Mouse (Mus musculus): Measurements from ENCODE around the gene Cuedc1.

The Cuedc1 gene

DNA sequence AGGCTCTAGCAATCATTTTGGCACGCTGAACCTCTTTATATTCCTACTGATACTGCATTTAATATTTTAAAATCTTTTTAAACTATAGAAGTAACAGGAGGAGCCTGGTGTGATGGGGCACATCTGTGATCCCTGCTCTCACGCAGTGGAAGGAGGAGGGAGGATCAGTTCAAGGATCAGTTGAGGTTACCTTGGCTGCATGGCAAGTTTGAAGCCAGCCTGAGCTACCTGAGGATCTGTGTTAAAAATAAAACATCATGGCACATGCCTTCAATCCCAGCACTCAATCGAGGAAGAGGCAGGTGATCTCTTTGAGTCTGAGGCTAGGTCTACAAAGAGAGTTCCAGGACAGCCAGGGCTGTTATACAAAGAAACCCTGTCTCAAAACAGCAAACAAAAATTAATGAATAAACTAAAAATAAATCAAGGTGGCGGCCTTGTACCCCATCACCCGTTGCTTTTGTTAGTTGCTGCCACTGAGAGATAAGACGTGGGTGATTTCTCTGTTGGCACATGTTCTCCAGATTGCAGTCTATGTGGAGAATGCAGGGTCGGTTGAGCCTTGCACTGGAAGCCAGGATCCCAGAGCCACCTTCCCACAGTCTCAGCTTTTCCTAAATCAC, 50.3 kb downstream of the Cuedc1 start:
- DNase-seq (ENCODE audit: low read depth) = no peak

DNA sequence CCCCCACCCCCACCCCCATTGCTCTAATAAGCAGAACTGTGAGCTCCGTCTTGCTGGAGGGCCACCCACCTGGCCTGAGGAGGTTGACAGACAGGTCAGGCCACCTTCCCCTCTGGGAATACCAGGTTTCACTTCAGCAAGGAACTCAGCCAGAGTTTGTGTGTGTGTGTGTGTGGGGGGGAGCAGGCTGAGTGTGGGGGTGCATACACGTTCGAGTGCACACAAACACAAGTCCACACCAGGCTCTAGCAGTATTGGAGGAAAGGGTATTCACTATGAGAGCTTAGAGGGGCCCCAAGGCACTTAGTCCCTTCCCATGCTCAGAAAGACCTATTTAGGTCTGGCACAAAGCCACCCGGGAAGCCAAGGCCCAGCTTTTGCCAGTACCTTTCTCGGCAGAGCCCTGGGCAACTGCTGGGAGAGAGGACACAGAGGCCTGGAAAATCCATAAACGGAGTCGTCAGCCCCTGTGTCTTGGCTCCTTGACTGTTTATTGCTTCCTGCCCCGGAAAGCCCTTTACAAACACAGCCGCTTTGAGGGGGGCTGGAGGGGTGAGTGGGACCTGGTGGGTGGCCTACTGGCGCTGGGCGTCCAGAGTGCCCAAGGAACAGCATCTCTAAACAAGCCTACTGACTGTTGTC, 50.9 kb downstream of the Cuedc1 start:
- no peak for DNase-seq (ENCODE audit: low read depth)

DNA sequence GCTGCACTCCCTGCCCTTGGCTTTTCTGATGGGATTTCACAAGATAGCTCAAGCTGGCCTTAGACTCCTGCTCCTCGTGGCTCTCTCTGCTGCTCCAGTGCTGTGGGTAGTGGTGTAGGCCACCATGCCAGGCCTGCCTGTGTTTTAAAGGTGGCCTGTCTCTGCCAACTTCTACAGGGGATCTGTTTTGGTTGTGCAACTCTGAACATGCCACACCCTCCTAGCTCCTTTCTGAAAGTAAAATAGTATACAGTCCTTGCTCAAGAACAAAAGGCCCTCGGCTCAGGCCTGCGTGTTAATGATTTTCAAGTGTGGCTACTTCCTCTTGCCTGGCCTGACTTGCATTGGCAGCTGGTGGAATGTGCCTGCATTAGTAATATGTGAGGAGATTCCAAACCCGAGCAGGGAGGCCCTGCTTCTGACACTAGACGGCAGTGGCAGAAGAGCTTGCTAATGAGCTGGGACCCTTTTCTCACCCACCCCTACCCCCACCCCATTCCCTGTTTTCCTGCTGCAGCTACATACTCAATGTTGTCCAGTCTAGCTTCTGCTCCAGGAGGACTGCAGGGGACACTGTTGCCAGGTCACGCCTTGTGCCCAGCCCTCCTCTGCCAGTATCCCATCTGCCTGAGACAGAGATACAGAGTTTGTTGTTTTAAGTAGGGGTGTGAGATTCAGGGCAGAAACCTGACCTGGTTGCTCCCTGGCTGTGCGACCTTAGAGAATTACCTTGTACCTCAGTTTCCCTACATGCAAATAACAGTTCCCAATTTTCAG, 53.7 kb downstream of the Cuedc1 start:
- peak; percentile 59 for DNase-seq (ENCODE audit: low read depth)

DNA sequence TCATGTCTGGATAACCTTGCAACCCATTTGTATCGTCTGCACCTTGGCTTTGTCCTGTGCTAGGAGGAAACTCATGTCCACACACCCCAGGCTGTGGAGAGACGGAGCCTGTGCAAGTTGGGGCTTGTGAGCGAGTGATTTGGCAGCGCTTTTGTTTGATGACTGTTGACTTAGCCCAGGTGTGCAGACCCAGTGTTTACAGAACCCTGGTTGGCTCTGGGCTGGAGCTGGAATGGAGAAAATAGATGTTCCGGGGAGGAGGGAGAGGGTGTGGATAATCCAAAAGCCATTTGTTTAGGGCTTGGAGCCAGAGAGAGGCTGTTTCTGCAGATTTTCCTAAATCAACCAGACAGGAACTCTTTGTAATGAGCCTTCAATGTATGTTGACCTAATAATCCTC, 56.0 kb downstream of the Cuedc1 start:
- DNase-seq (ENCODE audit: low read depth) = peak; percentile 28

DNA sequence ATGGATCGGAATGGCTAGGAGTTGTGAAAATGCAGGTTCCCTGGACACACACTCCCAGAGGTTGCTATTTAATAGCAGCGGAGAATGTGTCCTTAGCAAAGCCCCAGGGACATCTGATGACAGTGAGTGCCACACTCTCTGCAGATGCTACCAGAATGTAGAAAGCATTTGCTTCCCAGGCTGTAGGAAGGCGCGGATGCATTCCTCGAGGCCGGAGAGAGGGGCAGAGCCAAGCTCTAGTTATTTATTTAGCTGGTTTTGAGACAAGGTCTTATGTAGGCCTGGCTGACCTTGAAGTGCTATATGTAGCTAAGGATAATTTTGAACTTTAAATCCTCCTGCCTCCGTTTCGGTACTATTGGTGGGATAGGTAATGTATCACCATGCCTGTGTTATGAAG, 56.6 kb downstream of the Cuedc1 start:
- no peak for DNase-seq (ENCODE audit: low read depth)

DNA sequence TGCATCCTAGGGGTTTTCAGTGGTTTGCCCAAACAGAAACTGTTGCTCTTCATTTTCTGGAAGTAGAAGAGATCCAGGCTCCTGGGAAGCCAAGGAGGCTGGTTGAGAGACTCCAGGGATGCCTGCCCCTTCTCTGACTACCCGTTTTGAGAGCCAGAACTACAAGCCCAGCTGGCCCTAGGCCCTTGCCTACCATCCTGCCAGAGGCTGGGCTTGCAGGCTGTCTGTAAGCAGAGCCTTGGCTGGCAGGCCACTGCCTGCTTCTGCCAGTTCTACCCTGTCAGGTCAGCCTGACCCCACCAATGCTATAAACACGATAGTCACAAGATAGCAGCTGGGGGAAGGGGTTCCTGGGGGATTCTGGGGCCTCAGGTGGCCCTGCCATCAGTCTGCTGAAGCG, 57.6 kb downstream of the Cuedc1 start:
- DNase-seq (ENCODE audit: low read depth) = peak; percentile 40

DNA sequence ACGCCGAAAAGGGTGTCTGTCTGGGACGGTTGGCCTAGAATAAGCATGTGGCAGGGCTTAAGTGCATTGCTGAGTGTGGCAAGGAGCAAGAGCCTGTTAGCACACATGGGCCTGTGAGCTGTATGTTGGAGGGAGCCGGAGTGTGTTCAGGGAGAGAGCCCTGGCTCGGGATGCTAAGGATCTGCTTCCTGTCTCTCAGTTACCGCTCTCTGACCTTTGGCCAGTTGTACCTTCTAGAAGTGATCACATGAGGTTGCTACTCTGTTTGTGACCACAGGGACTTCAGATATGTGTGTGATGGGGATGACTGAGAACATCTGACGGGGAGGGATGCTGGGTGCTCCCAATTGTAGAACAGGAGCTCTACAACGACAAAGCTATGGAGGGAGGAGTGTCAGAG, 58.1 kb downstream of the Cuedc1 start:
- DNase-seq (ENCODE audit: low read depth) = no peak

DNA sequence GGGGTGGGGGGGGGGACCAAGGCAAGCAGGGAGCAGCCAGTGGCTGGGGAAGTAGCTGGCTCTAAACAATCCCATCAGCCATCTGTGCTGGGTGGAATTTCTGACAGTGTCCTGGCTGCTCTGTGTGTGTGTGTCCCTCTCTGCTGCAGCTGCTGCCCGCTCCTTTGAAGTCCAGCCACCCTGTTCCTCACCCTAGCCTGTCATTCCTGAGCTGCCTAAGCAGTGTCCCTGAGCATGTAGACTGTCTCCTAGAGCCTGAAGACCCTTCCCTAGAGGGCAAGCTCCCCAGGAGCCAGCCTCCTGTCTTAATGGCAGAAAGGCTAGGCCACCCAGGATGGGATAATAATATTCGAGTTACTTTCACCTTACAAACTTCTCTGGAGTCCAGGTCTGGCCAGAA, 58.5 kb downstream of the Cuedc1 start:
- DNase-seq (ENCODE audit: low read depth) = no peak

DNA sequence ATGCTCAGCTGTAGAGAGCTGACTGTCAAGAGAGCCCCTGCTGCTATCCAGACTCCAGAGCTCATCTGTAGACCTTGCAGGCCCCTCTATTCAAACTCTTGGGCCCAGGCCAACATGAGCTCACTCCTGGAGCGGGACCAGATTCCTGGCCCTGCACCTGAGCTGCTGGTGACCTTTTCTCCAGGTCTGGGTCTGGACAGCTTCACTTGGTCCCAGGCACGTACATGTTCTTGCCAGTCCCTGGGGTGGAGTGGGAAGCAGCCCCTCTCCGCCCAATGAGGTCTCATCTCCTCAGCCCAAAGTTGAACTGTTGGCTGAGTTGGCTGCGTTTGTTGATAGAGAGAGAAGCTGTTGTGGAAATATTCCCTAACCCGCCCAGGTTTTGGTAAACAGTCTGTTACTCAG, 61.0 kb downstream of the Cuedc1 start:
- DNase-seq (ENCODE audit: low read depth) = no peak

DNA sequence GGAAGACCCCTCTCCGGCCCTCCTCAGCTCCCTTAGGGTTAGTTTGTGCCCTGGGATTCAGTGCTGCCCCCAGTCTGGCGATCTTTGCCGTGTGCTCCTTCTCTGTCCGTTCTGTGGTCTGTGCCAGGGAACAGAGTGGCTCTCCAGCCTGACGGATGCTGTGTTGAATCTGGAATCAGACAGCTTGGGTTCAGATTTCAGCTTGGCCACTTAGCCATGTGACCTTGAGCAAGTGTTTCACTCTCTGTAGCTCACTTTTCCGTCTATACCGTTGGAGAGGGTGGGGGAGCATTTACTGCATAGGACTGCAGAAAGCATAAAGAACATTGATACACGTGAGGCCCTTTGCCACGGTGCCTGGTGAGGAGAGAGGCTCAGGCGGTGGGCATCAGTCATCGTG, 61.5 kb downstream of the Cuedc1 start:
- DNase-seq (ENCODE audit: low read depth) = no peak

DNA sequence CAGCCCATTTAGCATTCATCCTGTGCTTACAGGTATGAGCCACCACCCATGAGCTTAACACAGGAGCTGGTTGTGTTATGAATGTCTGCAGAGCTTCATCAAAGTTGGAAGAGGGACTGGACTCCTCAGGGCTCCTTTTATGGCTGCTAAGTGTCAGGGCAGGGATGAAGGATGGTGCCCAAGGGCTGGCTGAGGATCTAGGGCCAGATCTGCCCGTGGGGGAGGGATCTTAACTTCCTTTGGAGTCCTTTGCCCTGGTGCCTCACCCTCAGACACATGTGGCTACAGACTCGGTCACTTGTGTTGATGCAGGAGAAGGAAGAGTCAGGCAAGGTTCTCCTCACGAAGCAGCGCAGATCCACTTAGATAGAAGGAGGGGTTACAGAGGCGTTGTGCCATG, 62.5 kb downstream of the Cuedc1 start:
- no peak for DNase-seq (ENCODE audit: low read depth)

DNA sequence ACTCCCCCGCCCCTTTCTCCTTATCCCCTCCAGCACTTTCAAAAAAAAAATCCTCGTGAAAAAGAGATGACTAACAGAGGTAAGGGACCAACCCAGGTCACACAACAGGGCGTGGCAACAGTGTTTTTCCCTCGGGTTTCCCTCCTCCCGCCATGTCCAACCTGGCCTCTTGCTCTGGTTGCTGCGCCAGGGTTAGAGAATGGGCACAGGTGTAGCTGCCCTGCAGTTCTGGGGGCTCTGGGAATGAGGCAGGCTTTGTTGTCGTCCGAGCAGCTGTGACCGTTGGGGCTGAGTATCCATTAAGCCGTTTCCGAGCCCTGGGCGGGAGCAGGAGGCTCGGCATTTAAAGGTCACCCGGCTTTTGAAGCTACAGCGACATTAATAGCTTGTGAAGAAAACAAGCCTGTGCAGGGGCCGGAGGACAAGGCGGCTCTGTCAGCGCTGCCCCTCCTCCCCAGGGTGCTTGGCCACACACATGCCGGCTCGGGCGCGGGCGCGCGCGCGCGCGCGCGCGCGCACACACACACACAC, 63.3 kb downstream of the Cuedc1 start:
- DNase-seq (ENCODE audit: low read depth) = peak; percentile 58

DNA sequence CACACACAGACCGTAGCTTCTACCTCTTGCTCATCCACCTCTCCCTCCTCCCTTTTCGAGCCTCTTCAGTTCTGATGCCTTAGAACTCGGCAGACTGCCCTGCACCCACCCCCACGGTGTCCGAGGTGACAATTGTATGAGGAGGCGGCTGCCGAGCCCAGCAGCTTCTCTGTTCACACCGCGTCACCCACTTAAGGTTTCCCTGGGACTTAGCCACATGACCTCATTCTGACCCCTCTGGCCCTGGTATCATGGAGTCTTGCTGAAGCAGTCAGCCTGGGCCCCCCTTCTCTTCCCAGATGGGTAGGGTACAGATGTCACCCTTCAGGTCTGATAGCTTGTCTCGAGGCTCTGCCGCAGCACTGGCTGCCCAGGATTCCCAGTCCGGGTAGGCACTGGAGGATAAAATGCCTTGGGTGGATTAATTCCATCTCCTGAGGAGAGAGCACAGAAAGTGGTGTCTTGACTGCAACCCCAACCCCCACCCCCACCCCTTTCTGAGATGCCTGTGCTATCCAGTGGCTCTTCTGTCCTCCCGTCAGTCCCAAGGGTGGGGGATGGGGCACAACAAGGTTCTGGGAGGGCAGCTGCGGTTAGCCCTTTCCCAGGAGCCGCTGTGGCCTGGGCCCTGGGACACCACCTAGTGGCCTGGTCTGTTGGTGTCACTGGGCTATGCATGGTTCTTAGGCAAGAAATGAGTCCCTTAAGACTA, 63.9 kb downstream of the Cuedc1 start:
- DNase-seq (ENCODE audit: low read depth) = peak; percentile 81

DNA sequence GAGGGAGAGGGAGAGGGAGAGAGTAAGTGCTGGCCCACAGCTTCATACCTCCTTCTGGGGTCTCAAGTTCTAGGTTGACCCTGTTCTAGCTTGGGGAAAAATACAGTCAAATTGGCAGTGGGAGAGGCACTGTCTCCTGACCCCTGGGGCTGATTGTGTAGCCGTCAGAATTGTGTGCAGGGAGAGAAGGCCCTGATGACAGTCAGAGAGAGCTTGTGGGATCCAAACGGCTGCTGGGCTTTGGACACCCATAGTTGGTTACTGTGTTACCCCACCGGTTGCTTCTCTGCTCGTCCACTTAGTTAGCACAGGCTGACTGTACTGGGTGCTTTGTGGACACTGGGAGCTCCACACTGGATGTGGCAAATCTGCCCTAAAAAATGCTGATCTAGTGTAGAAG, 64.9 kb downstream of the Cuedc1 start:
- DNase-seq (ENCODE audit: low read depth) = no peak

DNA sequence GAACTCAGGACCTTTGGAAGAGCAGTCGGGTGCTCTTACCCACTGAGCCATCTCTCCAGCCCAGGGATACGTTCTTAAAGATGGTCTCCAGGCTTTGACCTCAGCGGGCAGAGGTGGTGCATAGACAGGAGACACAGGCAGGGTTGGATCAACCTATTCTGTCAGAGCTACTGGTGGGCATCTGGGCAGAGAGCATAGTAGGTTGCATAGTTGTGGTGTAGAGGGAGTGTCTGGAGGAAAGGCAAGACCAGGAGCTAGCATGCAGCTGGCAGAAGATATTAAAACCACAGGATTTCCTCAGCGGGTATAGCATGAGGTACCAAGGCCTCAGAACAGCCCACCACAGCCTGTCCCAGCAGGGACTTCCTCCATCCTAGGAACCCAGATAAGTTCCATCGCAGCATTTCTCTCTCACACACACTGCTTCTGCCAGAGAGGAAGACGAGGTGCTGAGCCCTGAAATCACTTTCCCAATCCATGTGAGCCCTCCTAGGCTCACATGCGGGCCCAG, 66.4 kb downstream of the Cuedc1 start:
- no peak for DNase-seq (ENCODE audit: low read depth)

DNA sequence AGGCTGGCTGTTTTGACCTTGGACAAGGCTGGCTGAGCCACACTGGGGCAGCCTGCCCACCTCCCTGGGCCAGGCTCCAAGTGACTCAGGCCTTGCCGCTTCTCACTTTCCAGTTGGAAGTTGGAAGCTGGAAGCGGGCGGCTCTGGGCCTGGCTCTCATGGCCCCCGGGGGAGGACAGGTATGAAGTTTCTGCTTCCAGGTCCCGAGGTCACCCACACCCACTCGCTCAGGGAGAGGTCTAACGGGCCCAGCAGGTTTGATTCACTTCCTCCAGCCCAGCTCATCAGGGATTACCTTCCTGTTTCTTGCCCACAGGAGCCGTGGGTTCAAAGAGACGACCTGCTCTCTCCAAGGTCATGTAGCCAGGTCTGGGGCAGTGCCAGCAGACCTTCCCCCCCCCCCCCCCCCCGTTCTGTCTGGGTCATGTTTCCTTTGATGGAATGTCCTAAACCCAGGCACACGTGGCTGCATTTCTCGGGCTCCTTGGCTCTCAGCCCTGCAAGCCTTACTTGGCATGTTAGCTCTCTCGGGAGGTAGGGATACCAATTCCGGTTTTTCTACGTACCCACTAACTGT, 67.0 kb downstream of the Cuedc1 start:
- peak; percentile 96 for DNase-seq (ENCODE audit: low read depth)

DNA sequence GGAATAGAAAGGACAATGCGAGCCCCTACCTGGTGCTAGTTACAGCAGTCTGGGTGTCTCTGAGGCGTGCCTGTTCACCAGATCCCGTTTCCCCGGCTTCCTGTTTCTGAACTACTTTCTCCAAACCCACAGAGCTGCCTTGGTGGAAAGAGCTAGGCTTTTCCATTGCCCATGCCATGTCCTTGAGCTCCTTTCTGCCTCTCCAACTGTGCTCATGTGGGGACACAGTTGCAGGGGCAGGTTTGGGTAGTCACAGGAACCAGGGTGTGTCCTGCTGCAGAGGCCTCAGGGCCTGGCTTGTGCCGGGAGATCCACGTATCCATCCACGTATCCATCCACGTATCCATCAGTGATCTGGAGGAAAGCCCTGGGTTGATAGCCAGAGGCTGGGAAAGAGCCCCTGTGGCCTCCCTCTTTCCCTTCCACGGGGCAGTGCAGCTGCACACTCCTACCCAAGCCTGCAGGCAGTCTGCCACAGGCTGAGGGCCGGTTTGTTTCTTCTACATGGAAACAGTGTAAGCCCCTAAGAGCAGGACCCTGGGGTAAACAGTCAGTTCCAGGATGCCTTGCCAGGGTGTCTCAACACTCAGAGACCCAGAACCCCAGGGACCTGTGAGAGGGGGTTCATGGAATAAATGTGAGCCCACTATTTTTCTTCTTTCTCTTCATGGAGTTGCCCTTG, 68.0 kb downstream of the Cuedc1 start:
- peak; percentile 70 for DNase-seq (ENCODE audit: low read depth)

DNA sequence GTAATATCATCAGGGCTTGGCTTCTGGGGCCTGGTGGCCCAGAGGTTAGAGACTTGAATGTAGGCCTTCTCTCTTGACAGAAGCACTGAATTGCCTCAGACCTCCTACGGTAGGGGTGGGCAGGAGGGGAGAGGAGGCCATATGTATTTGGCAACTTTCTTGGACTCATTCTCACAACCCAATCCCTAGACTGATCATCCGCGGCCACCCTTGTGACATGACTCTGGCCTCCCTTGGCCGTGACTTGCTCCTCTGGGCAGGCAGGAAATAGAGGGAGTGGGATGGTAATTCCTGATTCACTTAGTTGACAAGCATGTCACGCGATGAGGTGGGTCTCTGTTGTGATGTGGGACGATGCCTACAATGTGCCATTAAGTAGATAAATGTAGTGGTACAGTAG, 68.6 kb downstream of the Cuedc1 start:
- no peak for DNase-seq (ENCODE audit: low read depth)

DNA sequence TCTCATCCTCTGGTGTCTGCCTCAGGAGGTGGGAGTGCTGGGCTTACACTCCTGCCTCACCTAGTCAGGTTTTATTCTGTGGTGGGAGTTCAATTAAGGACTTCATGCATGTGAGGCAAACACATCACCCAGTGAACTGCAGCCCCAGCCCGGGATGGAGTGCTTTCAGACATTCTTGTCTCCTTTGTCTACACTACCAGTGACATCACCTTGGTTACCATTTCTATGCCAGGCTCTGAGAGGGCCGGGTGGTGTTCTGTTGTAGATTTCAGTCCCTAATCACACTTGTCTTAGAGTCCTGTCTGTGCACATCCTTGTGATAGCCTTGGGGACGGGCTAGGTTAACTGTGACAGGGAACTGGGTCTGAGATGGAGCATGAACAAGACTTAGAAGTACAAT, 70.8 kb downstream of the Cuedc1 start:
- DNase-seq (ENCODE audit: low read depth) = no peak

DNA sequence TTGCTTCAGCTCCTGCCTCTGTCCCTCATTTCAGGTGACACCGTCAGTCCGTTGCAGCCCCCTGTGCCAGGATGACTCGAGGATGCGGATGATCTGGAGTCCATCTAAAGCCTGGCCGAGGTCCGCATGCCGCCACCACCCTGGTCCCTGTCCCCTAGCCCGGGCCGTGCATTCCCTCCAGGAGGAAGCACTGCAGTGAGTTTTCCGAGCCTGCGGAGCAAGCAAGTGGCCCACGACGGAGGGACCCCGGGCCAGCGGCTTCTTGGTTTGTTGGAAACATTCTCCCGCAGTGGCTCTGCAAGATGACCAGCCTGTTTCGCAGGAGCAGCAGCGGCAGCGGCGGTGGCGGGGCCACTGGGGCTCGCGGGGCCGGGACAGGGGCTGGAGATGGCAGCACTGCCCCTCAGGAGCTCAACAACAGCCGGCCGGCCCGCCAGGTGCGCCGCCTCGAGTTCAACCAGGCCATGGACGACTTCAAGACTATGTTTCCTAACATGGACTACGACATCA, 71.7 kb downstream of the Cuedc1 start:
- DNase-seq (ENCODE audit: low read depth) = no peak

DNA sequence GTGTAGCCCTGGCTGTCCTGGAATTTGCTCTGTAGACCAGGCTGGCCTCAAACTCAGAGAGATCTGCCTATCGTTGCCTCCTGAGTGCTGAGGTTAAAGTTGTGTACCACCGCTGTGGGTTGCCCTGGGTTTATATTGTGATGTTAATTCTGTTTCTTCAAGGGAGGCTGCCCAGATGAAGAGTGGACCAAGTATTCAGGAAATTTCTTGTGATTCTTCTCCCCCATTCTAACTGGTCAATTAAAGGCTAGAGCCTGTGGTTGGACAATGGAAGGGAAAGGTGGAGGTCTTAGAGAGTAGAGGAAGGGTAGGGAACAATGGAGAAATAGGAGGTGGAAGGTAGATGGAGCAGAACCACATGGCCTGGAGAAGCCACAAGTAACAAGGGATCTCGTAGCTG, 72.7 kb downstream of the Cuedc1 start:
- DNase-seq (ENCODE audit: low read depth) = no peak
